Mouse (Mus musculus): ENCODE results near the gene Fblim1. TPM values are rescaled to one million over a fixed set of nuclear protein-coding genes. Genes with fewer than 3 reads are reported as not detected.
A peak's percentile ranks its signal among the peaks of the same experiment; 100 is the strongest.

The Fblim1 gene
- polyA plus RNA-seq, 1 experiment = 45.7 TPM

DNA sequence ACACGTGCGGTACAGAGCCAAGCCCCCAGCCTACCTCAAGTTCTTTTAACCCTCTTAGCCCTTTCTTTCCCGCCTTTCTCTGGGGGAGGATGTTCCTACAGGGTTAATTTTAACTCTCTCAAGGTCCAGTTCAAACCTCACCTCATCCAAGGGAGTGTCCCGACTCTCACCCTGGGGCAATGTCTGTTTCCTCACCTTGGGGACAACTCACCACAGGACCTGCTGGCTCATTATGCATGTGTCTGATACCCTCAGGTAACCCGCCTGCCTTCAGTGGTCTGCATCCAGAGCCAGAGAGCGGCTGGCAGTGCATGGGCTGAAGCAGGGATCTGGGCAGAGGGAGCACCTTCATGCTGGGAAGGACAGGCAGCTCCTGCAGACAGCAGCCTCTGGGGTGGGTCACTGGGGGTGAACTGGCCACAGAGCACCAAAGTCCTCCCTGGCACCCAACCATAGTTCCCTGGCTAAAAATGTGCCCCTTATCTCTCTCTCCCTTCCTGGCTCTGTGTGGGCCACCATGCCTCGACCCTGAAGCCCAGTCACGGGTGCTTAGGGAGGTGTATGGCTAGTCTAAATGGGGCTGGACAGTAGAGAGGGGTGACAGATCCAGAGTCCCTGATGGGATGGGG, 9.1 kb downstream of the Fblim1 start:
- no peak for TF ChIP-seq CTCF (IDR thresholded peaks at IDR 0.05; ENCODE audit: insufficient read depth, low read length)
- TF ChIP-seq POLR2A (IDR thresholded peaks at IDR 0.05; ENCODE audit: borderline replicate concordance, extremely low read depth, low read depth, low read length) = no peak
- WGBS = 86% methylated on average over 8 of the region's 8 CpGs
- Histone ChIP-seq H3K4me1 (ENCODE audit: control insufficient read depth, insufficient read depth, low read length) (peaks cover 4% of the 10 kb centered on the region), H3K4me3 (replicated peaks; ENCODE audit: extremely low read depth, low read depth, low read length) (no peak overlapping the region)
- DNase-seq = no peak

DNA sequence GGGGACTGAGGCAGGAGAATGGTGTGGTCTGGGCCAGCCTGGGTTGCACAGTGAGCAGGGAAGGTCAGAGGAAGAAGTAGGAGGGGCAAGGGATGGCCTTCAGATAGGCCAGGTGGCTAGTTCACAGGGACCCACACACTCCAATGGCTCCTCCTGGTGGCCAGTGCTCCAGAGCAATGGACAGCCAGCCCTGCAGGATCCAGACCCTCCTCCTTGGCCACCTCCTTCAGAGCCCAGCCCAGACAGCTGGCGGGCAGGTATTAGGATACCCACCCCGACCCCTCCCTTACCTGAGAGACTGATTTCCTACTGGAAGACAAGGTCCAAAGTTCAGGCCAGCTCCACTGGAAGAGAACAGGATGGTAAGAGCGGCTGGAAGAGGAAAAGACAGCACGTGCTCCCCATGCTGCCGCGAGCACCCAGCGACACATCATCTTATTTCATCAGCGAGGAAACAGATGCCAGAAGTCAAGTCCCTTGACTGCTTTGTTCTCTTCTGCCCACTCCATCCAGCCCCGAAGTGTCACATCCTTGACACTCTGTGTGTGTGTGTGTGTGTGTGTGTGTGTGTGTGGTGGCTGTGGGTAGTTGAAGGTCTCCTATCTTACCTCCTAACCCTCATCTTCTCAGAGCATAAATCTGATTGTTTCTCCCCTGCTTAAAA, 10.2 kb downstream of the Fblim1 start:
- Histone ChIP-seq H3K4me3 (replicated peaks; ENCODE audit: extremely low read depth, low read depth, low read length) (no peak overlapping the region), H3K4me1 (ENCODE audit: control insufficient read depth, insufficient read depth, low read length) (no peaks in the 10 kb centered on the region; the same call in 1 of the 2 replicates)
- 68% methylated on average over 9 of the region's 9 CpGs for WGBS
- peak; percentile 34; the same call in 1 of the 2 replicates for TF ChIP-seq CTCF (IDR thresholded peaks at IDR 0.05; ENCODE audit: insufficient read depth, low read length)
- TF ChIP-seq POLR2A (IDR thresholded peaks at IDR 0.05; ENCODE audit: borderline replicate concordance, extremely low read depth, low read depth, low read length) = no peak
- no peak for DNase-seq

DNA sequence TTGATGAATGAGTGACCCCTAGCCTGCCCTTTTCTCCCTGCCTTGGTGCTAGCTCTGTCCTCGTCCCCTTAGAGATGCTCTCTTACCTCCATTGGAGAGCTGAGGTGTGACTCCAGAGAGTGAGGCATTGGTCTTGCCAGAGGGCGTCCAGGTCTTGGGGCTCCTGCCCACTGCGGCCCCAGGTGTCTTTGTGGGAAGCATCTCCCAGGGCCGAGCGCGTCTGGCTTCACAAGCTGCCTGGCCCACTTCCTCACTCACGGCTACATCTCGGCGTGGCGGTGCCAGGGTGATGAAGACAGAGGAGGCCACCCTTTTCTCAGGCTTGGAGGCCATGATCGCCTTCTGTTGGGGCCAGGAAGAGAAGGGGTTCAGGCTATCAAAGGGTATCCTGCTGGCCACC, 10.8 kb downstream of the Fblim1 start:
- Histone ChIP-seq H3K4me1 (ENCODE audit: control insufficient read depth, insufficient read depth, low read length) (no peaks in the 10 kb centered on the region; the same call in 1 of the 2 replicates), H3K4me3 (replicated peaks; ENCODE audit: extremely low read depth, low read depth, low read length) (no peak overlapping the region)
- 92% methylated on average over 11 of the region's 11 CpGs for WGBS
- no peak for DNase-seq
- no peak for TF ChIP-seq CTCF (IDR thresholded peaks at IDR 0.05; ENCODE audit: insufficient read depth, low read length)
- TF ChIP-seq POLR2A (IDR thresholded peaks at IDR 0.05; ENCODE audit: borderline replicate concordance, extremely low read depth, low read depth, low read length) = no peak

DNA sequence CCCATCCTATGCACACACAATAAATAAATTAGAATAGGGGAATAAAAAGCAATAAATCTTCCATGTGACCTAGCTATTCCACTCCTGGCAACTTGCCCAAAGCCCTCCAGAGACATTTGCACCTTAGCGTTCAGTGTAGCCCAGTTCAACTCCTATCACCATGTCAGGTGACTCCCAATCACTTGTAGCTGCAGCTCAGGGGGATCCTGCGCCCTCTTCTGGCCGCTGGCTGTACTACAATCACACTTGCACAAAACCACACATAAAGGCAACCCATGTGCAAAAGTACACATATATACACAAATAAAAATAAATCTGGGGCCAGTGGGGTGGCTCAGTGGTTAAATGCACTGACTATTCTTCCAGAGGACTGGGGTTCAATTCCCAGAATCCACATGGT, 14.3 kb downstream of the Fblim1 start:
- WGBS = 16% methylated on average over 3 of the region's 3 CpGs
- TF ChIP-seq POLR2A (IDR thresholded peaks at IDR 0.05; ENCODE audit: borderline replicate concordance, extremely low read depth, low read depth, low read length) (no peak), CTCF (IDR thresholded peaks at IDR 0.05; ENCODE audit: insufficient read depth, low read length) (peak; percentile 67)
- Histone ChIP-seq H3K4me1 (ENCODE audit: control insufficient read depth, insufficient read depth, low read length) (no peaks in the 10 kb centered on the region), H3K4me3 (replicated peaks; ENCODE audit: extremely low read depth, low read depth, low read length) (no peak overlapping the region)
- peak; percentile 43 for DNase-seq

DNA sequence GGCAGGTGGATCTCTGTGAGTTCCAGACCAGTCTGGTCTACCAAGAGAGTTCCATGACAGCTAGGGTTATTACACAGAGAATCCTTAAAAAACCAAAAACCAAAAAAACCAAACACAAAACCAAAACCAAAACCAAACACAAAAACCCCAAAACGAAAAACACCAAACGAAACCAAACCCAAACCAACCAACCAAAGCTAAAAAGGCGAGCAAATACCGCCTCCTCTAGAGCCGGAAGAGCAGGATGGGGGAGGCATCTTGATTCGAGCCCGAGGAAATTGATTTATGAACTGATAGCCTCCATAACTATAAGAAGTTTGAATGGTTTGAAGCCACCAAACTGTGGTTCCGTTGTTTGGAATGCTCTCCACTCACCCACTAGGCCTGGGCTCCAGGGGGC, 22.0 kb downstream of the Fblim1 start:
- no peak for TF ChIP-seq POLR2A (IDR thresholded peaks at IDR 0.05; ENCODE audit: borderline replicate concordance, extremely low read depth, low read depth, low read length)
- no peak for TF ChIP-seq CTCF (IDR thresholded peaks at IDR 0.05; ENCODE audit: insufficient read depth, low read length)
- WGBS = 85% methylated on average over 8 of the region's 8 CpGs
- H3K4me1 ChIP-seq (ENCODE audit: control insufficient read depth, insufficient read depth, low read length) = no peaks in the 10 kb centered on the region
- H3K4me3 ChIP-seq (replicated peaks; ENCODE audit: extremely low read depth, low read depth, low read length) = no peak overlapping the region
- DNase-seq = no peak

DNA sequence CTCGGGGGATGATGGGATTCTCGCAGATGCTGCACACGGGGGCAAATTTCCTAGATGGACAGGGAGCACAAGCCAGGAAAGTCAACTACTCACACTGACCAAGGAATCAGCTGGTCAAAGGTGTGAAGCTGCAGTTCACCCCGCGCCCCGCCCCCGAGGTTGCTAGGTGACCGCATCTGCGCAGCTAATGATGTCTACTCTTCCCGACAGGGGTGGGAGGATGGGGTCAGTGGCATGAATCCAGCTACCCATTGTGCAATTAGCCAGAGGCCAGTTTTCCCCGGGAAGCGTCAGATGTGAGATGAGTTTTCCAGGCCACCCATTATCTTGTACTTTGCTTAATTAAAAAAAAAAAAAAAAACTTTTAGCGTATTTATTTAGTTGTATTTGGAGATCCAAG, 24.8 kb downstream of the Fblim1 start:
- DNase-seq = no peak
- TF ChIP-seq POLR2A (IDR thresholded peaks at IDR 0.05; ENCODE audit: borderline replicate concordance, extremely low read depth, low read depth, low read length) (no peak), CTCF (IDR thresholded peaks at IDR 0.05; ENCODE audit: insufficient read depth, low read length) (no peak)
- no peak overlapping the region for H3K4me3 ChIP-seq (replicated peaks; ENCODE audit: extremely low read depth, low read depth, low read length)
- 92% methylated on average over 13 of the region's 13 CpGs for WGBS
- no peaks in the 10 kb centered on the region for H3K4me1 ChIP-seq (ENCODE audit: control insufficient read depth, insufficient read depth, low read length)

DNA sequence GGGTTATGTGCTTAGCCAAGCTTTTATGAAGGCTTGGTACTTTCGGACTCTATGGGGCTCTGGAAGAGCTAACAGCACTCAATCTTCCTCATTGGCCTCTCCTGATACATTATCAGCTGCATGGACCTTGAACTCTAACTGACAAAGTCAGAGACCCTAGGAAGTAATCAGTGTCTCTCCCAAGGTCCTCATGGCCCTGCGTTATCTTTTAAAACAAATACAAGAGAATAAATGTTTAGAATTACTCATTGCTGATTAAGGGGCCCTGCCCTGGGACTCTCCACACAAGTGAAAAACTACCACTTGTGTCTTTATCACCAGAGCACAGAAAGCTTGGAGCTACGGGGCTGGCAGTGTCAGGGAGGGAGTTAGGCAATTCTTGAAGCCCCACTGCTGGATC, 27.1 kb downstream of the Fblim1 start:
- TF ChIP-seq CTCF (IDR thresholded peaks at IDR 0.05; ENCODE audit: insufficient read depth, low read length) = no peak
- TF ChIP-seq POLR2A (IDR thresholded peaks at IDR 0.05; ENCODE audit: borderline replicate concordance, extremely low read depth, low read depth, low read length) = no peak
- H3K4me3 ChIP-seq (replicated peaks; ENCODE audit: extremely low read depth, low read depth, low read length) = no peak overlapping the region
- H3K4me1 ChIP-seq (ENCODE audit: control insufficient read depth, insufficient read depth, low read length) = 0 out of 2 replicates have a peak, but pooled peaks cover 3% of the 10 kb centered on the region
- WGBS = 22% methylated on average over 3 of the region's 3 CpGs
- no peak for DNase-seq

DNA sequence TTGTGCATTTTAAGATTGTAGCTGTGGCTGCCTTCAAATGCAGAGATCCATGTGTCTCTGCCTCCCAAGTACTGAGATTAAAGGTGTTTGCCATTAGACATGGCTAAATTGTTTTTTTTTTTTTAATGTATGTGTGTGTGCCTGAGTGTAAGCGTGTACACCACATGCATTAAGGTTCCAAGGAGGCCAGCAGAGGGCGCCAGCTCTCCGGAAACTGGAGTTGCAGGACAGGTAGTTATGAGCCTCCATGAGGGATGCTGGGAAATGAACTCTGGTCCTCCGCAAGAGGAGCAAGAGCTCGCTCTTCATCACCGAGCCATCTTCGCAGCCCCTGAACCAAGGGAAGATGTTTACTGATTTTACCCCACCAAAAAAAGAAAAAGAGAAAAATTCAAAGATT, 29.0 kb downstream of the Fblim1 start:
- H3K4me1 ChIP-seq (ENCODE audit: control insufficient read depth, insufficient read depth, low read length) = peaks cover 8% of the 10 kb centered on the region; the same call in 1 of the 2 replicates
- no peak for DNase-seq
- no peak for TF ChIP-seq POLR2A (IDR thresholded peaks at IDR 0.05; ENCODE audit: borderline replicate concordance, extremely low read depth, low read depth, low read length)
- no peak for TF ChIP-seq CTCF (IDR thresholded peaks at IDR 0.05; ENCODE audit: insufficient read depth, low read length)
- H3K4me3 ChIP-seq (replicated peaks; ENCODE audit: extremely low read depth, low read depth, low read length) = no peak overlapping the region
- WGBS = 96% methylated on average over 7 of the region's 7 CpGs

DNA sequence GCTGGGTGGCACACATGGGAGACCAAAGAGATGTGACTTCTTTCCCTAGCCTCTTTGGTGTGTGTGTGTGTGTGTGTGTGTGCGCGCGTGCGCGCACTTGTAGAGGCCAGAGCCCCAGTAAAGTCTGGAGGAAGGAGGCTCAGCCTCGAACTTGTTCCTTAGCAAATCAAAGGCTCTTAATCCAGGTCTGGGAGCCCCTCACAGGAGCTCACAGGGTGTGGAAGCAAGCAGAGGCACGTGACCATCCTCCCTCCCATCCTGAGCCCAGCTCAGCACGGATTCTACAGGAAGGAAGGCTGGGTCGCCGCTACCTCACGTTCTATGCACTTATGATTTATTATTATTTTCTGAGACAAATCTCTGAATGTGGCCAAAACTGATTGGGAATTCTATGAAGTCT, 29.5 kb downstream of the Fblim1 start:
- TF ChIP-seq POLR2A (IDR thresholded peaks at IDR 0.05; ENCODE audit: borderline replicate concordance, extremely low read depth, low read depth, low read length) (no peak), CTCF (IDR thresholded peaks at IDR 0.05; ENCODE audit: insufficient read depth, low read length) (no peak)
- no peak for DNase-seq
- Histone ChIP-seq H3K4me3 (replicated peaks; ENCODE audit: extremely low read depth, low read depth, low read length) (no peak overlapping the region), H3K4me1 (ENCODE audit: control insufficient read depth, insufficient read depth, low read length) (peaks cover 8% of the 10 kb centered on the region; the same call in 1 of the 2 replicates)
- WGBS = 83% methylated on average over 11 of the region's 11 CpGs

Data from lung, adult 2 months (tissue).